Mouse (Mus musculus) cortical plate, adult 2 months (tissue): ENCODE measurements around the gene Rtf2.

Experiments
- CTCF ChIP-seq: fragments of 200-500 bp; IDR thresholded peaks from 2 replicates; pipeline ENCODE4 v1.5.1; 2011; ENCODE audit warnings: mild to moderate bottlenecking, control low read depth, low read length; ENCODE audit not compliant: insufficient read depth; ENCODE audit errors: extremely low read depth
- POLR2A ChIP-seq: fragments of 200-500 bp; IDR thresholded peaks from 2 replicates; pipeline ENCODE4 v1.6.1; 2011; ENCODE audit warnings: mild to moderate bottlenecking, low read length, control low read depth; ENCODE audit not compliant: insufficient read depth; ENCODE audit errors: extremely low read depth

DNA sequence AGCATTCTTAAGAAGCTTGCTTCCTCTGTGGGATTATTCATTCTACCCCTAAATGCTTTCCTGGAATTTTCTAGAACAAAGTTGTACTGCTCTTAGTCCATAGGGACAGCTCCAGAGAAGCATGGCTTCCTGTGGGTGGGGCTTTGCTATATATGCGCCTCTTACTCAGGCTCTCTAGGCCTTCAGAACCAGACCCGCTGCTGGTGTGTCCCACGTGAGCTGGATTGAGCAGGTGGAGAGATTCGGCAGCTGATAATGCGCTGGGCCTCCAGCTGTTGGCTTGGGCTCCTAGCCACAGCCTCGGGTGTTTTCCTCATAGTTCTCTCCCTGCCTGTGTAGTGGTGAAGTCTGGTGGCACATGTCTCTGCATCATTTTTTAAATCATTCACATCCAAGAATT lies 10.3 kb downstream of the Rtf2 start:
- TF ChIP-seq CTCF (no peak), POLR2A (no peak)
